Mouse (Mus musculus) C2C12 (cell line): ENCODE results near the gene Whamm. TPM values are rescaled to one million over a fixed set of nuclear protein-coding genes. Genes with fewer than 3 reads are reported as not detected.

Experiments used
- H3K27me3 ChIP-seq: one replicate; pipeline ENCODE4 v1.6.1; 2011; ENCODE audit not compliant: control insufficient read depth, insufficient read depth, insufficient read length
- H3K36me3 ChIP-seq: one replicate; pipeline ENCODE4 v1.6.1; 2011; ENCODE audit not compliant: control insufficient read depth, insufficient read depth
- H3K4me3 ChIP-seq: one replicate; pipeline ENCODE4 v1.5.1; 2011; ENCODE audit warnings: mild to moderate bottlenecking, control low read depth; ENCODE audit not compliant: poor library complexity, insufficient read depth, severe bottlenecking
- H3K79me2 ChIP-seq: one replicate; pipeline ENCODE4 v1.6.1; 2011; ENCODE audit not compliant: control insufficient read depth, insufficient read depth
- H3K79me3 ChIP-seq: one replicate; pipeline ENCODE4 v1.6.1; 2011; ENCODE audit warnings: low read depth, control low read depth
- H3ac ChIP-seq: one replicate; pipeline ENCODE3; 2011; ENCODE audit warnings: low read depth; ENCODE audit not compliant: control insufficient read depth, insufficient read length
- CEBPB ChIP-seq: IDR thresholded peaks from one replicate; pipeline ENCODE4 v1.6.1; 2011; ENCODE audit warnings: low read depth, mild to moderate bottlenecking, control low read depth, moderate library complexity
- CTCF ChIP-seq: IDR thresholded peaks from one replicate; pipeline ENCODE4 v1.5.1; 2011; ENCODE audit not compliant: control insufficient read depth, insufficient read depth, insufficient read length
- FOSL1 ChIP-seq: IDR thresholded peaks from one replicate; pipeline ENCODE4 v1.8.0; 2011; ENCODE audit warnings: mild to moderate bottlenecking, low read length; ENCODE audit not compliant: poor library complexity, insufficient read depth, severe bottlenecking
- MAX ChIP-seq: IDR thresholded peaks from one replicate; pipeline ENCODE4 v1.6.1; 2011; ENCODE audit warnings: mild to moderate bottlenecking, control low read depth
- MYOD1 ChIP-seq: IDR thresholded peaks from one replicate; pipeline ENCODE4 v1.6.1; 2011; ENCODE audit warnings: low read depth; ENCODE audit not compliant: control insufficient read depth, insufficient read length
- MYOG ChIP-seq: IDR thresholded peaks from one replicate; pipeline ENCODE4 v1.6.1; 2011; ENCODE audit not compliant: control insufficient read depth, insufficient read length; ENCODE audit errors: extremely low read depth
- USF1 ChIP-seq: IDR thresholded peaks from one replicate; pipeline ENCODE4 v1.6.1; 2011; ENCODE audit warnings: low read depth, mild to moderate bottlenecking, control low read depth, moderate library complexity
- long read RNA-seq, 2 experiments: library from polyadenylated mRNA; unstranded; transcript quantifications; one replicate each; pipeline ENCODE4 v2.0.0; 2019 to 2020
- polyA plus RNA-seq: library from polyadenylated mRNA; unstranded; fragments of >200 nt; fragmentation: generic; extraction: Trizol; gene quantifications from one replicate; pipeline ENCODE4 v1.2.1, GENCODE M21; 2012; ENCODE audit warnings: missing spikeins

Gene Whamm
- 3.2 TPM for polyA plus RNA-seq
- long read RNA-seq, experiment 1, result 0 reads
- long read RNA-seq, experiment 2, result 0 reads

DNA sequence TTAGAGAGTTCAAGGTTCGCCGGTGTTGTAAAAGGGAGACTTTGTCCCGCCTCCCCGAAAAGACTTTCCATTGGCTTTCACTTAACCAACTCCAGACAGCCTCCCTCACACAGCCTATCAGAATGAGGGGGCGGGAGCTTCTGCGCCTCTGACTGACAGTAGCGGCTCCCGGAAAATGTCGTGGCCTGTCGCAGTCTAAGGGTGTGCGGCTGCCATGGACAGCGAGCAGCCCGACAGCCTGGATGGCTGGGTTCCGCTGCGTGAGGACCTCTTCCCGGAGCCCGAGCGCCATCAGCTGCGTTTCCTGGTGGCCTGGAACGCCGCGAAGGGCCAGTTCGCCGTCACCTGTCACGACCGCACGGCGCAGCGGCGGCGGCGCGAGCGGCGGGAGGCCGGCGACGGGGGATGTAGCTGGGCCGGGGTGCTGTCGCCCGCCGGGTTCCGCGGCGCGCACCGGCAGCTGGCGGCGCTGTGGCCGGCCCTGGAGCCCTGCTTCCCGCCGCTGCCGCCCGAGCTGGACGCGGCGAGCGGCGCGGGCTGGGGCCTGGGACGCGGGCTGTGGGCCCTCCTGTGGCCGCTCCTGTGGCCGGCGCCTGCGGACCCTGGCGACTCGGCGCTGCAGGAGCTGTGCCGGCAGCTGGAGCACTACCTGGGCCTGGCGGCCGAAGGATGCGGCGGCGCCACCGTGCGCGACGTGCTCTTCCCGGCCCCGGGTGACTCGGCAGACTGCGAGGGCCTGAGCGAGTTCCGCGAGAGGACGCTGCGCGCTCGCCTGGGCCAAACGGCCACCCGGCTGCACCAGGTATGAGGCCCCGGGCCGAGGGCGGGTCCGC is at the start of gene Whamm:
Gene Whamm (plus strand): TSS at position 159 of the 833 bp plus-strand sequence.
- peaks cover 15% of the 10 kb centered on the region for H3K79me2 ChIP-seq

DNA sequence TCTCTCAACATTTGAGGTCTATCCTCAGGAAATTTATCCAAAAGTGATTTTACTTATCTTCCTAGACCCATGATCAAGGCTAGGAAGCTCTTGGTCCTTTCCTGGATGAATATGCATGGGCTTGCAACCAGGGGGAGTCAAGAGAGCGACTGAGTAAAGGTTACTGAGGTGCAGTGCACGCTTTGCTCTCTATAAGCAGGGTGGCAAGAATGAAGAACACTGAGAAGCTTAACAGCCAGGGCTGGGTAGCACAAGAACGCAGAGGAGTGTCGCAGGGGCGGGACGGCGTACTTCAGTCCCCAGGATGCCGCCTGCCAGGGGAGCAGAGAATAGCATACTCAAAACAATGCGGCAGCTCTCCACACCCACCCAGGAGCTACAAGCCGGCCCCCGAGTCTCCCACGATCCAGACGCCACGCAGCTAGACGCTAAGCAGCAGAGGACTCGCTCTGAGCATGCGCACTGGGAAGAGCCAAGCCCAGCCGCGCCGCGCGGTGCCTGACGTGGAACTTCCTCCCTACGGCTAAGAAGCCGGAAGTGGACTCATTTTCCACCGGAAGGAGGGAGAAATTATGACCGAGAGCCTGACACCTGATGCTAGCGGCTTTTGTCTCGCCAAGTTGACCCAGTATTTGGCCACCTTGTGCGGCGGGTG is 47.9 kb upstream of the Whamm start:
- H3K79me2 ChIP-seq, result peaks cover 44% of the 10 kb centered on the region
- H3ac ChIP-seq, result peak overlapping the region; percentile 62
- H3K79me3 ChIP-seq, result peaks cover 14% of the 10 kb centered on the region
- H3K36me3 ChIP-seq, result no peaks in the 10 kb centered on the region
- H3K27me3 ChIP-seq, result no peaks in the 10 kb centered on the region
- no peak for TF ChIP-seq MYOG
- TF ChIP-seq MAX, result peak; percentile 27
- peak overlapping the region; percentile 44 for H3K4me3 ChIP-seq

More for the DNA sequence above, at the start of gene Whamm:
- H3ac ChIP-seq, result peak within 1 kb of the TSS; percentile 68
- H3K27me3 ChIP-seq, result no peaks in the 10 kb centered on the region
- peak within 1 kb of the TSS; percentile 43 for H3K4me3 ChIP-seq
- TF ChIP-seq USF1 (no peak), CTCF (peak; percentile 15)
- peaks cover 6% of the 10 kb centered on the region for H3K36me3 ChIP-seq
- no peaks in the 10 kb centered on the region for H3K79me3 ChIP-seq

DNA sequence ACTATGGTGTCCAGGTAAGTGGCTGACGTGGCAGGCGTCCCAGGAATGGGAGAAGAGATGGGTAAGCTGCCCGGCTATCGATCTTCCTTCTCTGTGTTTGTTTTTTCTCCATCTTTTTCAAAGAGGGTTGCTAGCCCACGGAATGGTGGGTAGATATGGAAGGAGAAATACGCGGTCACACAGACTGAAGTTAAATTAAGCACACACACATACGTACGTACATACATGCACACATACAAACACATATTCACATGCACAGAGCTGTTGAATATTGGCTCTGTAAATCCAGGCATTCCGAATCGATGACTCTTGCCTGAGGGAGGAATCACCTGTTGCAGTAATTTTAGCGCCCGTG is 47.4 kb upstream of the Whamm start:
- Histone ChIP-seq H3K79me2 (peaks cover 49% of the 10 kb centered on the region), H3K4me3 (peak overlapping the region; percentile 44), H3ac (peak overlapping the region; percentile 47), H3K27me3 (no peaks in the 10 kb centered on the region), H3K79me3 (peaks cover 17% of the 10 kb centered on the region), H3K36me3 (peaks cover 3% of the 10 kb centered on the region)
- TF ChIP-seq USF1, result no peak
- TF ChIP-seq MYOD1, result no peak
- no peak for TF ChIP-seq CEBPB
- TF ChIP-seq MYOG, result no peak
- TF ChIP-seq CTCF, result no peak

DNA sequence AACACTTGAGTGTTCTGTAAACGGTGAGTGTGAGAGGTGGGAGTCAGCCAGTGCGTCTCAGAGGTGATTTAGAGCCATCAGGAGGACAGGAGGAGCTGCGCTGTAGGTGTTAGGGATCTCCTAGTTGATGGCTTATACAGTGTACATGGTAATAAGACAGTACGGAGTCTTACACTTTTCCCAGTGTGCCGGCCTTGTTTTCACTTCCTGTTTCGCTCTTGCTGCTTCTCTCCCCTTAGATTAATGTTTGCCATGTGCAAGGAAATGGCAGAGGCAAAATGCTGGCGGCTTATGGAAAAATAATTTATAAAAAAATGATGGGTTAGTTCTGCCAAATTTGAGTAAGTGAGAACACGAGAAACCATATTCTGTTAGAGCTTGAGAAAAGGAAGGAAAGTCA is 42.1 kb upstream of the Whamm start:
- Histone ChIP-seq H3K4me3 (no peak overlapping the region), H3K36me3 (peaks cover 29% of the 10 kb centered on the region), H3ac (no peak overlapping the region), H3K79me2 (peaks cover 47% of the 10 kb centered on the region), H3K27me3 (no peaks in the 10 kb centered on the region), H3K79me3 (peaks cover 21% of the 10 kb centered on the region)
- TF ChIP-seq MYOD1 (no peak), MYOG (no peak), CTCF (no peak), USF1 (no peak), FOSL1 (no peak), CEBPB (no peak), MAX (no peak)

DNA sequence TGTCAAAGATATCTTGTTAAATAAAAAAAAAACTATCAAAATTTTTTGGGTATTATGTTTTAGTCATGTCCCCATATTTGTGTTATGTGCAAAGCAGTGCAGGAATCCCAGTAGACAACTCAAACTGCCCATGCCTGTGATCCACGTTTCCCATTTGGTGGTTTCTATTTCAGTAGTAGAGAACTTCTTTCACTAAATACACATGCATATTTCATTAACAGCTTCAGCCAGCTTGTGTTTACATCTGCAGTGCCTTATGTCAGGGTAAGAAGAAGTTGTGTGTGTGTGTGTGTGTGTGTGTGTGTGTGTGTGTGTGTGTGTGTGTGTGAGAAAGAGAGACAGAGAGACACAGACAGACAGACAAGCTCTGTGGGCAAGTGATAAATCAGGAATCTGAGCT is 39.6 kb upstream of the Whamm start:
- Histone ChIP-seq H3K79me2 (peaks cover 24% of the 10 kb centered on the region), H3ac (no peak overlapping the region), H3K4me3 (no peak overlapping the region), H3K27me3 (no peaks in the 10 kb centered on the region), H3K36me3 (peaks cover 35% of the 10 kb centered on the region), H3K79me3 (peaks cover 11% of the 10 kb centered on the region)
- TF ChIP-seq MAX, result no peak
- no peak for TF ChIP-seq CEBPB
- TF ChIP-seq USF1, result no peak
- no peak for TF ChIP-seq MYOG
- no peak for TF ChIP-seq MYOD1

DNA sequence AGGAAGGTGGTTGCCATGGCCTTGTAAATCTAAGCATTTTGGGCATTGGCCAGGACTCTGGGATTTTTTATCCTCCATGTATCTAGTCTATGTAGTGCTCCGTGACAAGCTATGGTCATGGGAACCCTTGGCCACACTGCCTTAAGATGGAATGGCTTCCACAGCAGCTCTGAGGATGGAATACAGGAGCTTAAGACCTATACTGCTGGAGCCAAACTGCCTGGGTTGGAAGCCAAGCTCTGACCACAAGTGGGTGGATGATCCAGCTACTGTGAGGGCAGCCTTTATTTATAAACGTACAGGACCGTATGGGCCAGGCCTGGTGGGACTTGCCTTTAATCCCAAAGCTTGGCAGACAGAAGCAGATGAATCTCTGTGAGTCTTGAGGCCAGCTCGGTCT is 34.6 kb upstream of the Whamm start:
- no peak for TF ChIP-seq MYOG
- TF ChIP-seq CEBPB, result no peak
- no peak for TF ChIP-seq MYOD1
- TF ChIP-seq MAX, result no peak
- no peak for TF ChIP-seq FOSL1
- no peak for TF ChIP-seq USF1

More for the DNA sequence above, 34.6 kb upstream of the Whamm start:
- no peak overlapping the region for H3ac ChIP-seq
- H3K79me3 ChIP-seq, result no peaks in the 10 kb centered on the region
- peaks cover 16% of the 10 kb centered on the region for H3K36me3 ChIP-seq
- no peaks in the 10 kb centered on the region for H3K79me2 ChIP-seq
- peaks cover 6% of the 10 kb centered on the region for H3K27me3 ChIP-seq
- no peak overlapping the region for H3K4me3 ChIP-seq
